Mouse (Mus musculus) heart, postnatal 0 days (tissue): ENCODE measurements around the gene 4930451I11Rik.

Source experiments
- CTCF ChIP-seq: IDR thresholded peaks from 2 replicates; pipeline ENCODE4 v1.5.1; 2016; ENCODE audit warnings: antibody characterized with exemption, control low read depth, low read depth
- EP300 ChIP-seq: IDR thresholded peaks from 2 replicates; pipeline ENCODE4 v1.6.1; 2016; ENCODE audit warnings: antibody characterized with exemption, low read depth

- TF ChIP-seq EP300 (no peak), CTCF (no peak)
Measured at GRCm38 (mm10) chr7:126789141-126789540, 42.3 kb downstream of the 4930451I11Rik start.
